Mouse (Mus musculus) small intestine, adult 2 months (tissue): Measurements from ENCODE around the gene Ewsr1.

Experiments used
- CTCF ChIP-seq: fragments of 200-500 bp; IDR thresholded peaks from 2 replicates; pipeline ENCODE4 v1.5.1; 2012; ENCODE audit warnings: low read depth, mild to moderate bottlenecking, control low read depth, inconsistent platforms, low read length, moderate library complexity, mixed read lengths; ENCODE audit not compliant: insufficient replicate concordance, insufficient read length; ENCODE audit errors: extremely low read depth
- POLR2A ChIP-seq: fragments of 200-500 bp; IDR thresholded peaks from 2 replicates; pipeline ENCODE4 v1.6.1; 2012; ENCODE audit warnings: low read depth, mild to moderate bottlenecking, control low read depth, inconsistent platforms, low read length, moderate library complexity

GRCm38 (mm10) chr11:5099576-5100183 is 614 bp upstream of the Ewsr1 start:
- no peak for TF ChIP-seq CTCF
- peak; percentile 79 for TF ChIP-seq POLR2A
